Mouse (Mus musculus) embryo, embryonic 11 days (tissue): ENCODE results near the gene Paip2b.
"Not testable (repeated sequence)": the region's sequence is repeated elsewhere in the genome, so short reads cannot be mapped to it uniquely, and the experiment has no call there.

Experiments used
- DNase-seq: peaks from one replicate; pipeline ENCODE4 v3.0.0-alpha.2; 2015

The Paip2b gene

GRCm38 (mm10) chr6:83796686-83797085 is 34.9 kb downstream of the Paip2b start:
- no peak for DNase-seq

GRCm38 (mm10) chr6:83795492-83795900 is 36.0 kb downstream of the Paip2b start:
- DNase-seq, result peak; percentile 32

- DNase-seq, result peak; percentile 95
Observed at GRCm38 (mm10) chr6:83794760-83795296, 36.7 kb downstream of the Paip2b start, which contains the start of gene Nagk. Gene Nagk (plus strand): TSS chr6:83794982.

- no peak for DNase-seq
Observed at GRCm38 (mm10) chr6:83791251-83791890, 40.2 kb downstream of the Paip2b start.

GRCm38 (mm10) chr6:83790533-83790932 is 41.0 kb downstream of the Paip2b start:
- not testable (repeated sequence) for DNase-seq

- peak; percentile 26 for DNase-seq
Observed at GRCm38 (mm10) chr6:83788554-83788953, 43.0 kb downstream of the Paip2b start.

GRCm38 (mm10) chr6:83786426-83786825 is 45.1 kb downstream of the Paip2b start:
- DNase-seq, result no peak

- DNase-seq, result peak; percentile 65
Observed at GRCm38 (mm10) chr6:83779026-83779425, 52.5 kb downstream of the Paip2b start.

GRCm38 (mm10) chr6:83778306-83778705 is 53.2 kb downstream of the Paip2b start:
- no peak for DNase-seq

GRCm38 (mm10) chr6:83775638-83776293 is 55.8 kb downstream of the Paip2b start, which contains the start of gene Tex261:
Gene Tex261 (minus strand): TSS chr6:83775813.
- DNase-seq, result peak; percentile 94

GRCm38 (mm10) chr6:83774781-83775563 is 56.6 kb downstream of the Paip2b start:
- DNase-seq, result peak; percentile 45

- DNase-seq, result no peak
Observed at GRCm38 (mm10) chr6:83774126-83774525, 57.4 kb downstream of the Paip2b start.

- DNase-seq, result no peak
Observed at GRCm38 (mm10) chr6:83768485-83768884, 63.1 kb downstream of the Paip2b start.

GRCm38 (mm10) chr6:83766982-83767381 is 64.6 kb downstream of the Paip2b start:
- DNase-seq, result no peak

- peak; percentile 59 for DNase-seq
Observed at GRCm38 (mm10) chr6:83762880-83763431, 68.6 kb downstream of the Paip2b start.

- DNase-seq, result no peak
Observed at GRCm38 (mm10) chr6:83762344-83762743, 69.2 kb downstream of the Paip2b start, which contains the start of gene Ankrd53. Gene Ankrd53 (plus strand): TSS chr6:83762644.

GRCm38 (mm10) chr6:83756051-83756450 is 75.5 kb downstream of the Paip2b start:
- DNase-seq, result no peak
